Mouse (Mus musculus) hindbrain, embryonic 15.5 days (tissue): ENCODE measurements at regions not wholly inside any gene's neighbourhood (a gene's known extent, or its start where the extent isn't known, plus 50 kb on each side); places are given as distances from the start of the nearest gene placed in this dataset.
A peak's percentile ranks its signal among the peaks of the same experiment; 100 is the strongest.

Experiments
- ATAC-seq: fragments of 200-750 bp; cut with Nextera tagmentation; 2 replicates; pipeline ENCODE4 v1.8.0; 2017; ENCODE audit warnings: low read depth, moderate number of reproducible peaks, moderate TSS enrichment; ENCODE audit not compliant: low FRiP score
- H3K27ac ChIP-seq: fragments of 300-500 bp; sonication (generic); replicated peaks from 2 replicates; pipeline ENCODE4 v1.5.1; 2015; ENCODE audit warnings: mild to moderate bottlenecking, inconsistent platforms
- H3K27me3 ChIP-seq: fragments of 300-500 bp; sonication (generic); 2 replicates; pipeline ENCODE4 v1.6.1; 2015; ENCODE audit warnings: control low read depth, inconsistent platforms
- H3K36me3 ChIP-seq: fragments of 300-500 bp; sonication (generic); 2 replicates; pipeline ENCODE4 v1.6.1; 2015; ENCODE audit warnings: control low read depth, inconsistent platforms
- H3K4me1 ChIP-seq: fragments of 300-500 bp; sonication (generic); replicated peaks from 2 replicates; pipeline ENCODE4 v1.6.1; 2015; ENCODE audit warnings: control low read depth, inconsistent platforms
- H3K4me2 ChIP-seq: fragments of 300-500 bp; sonication (generic); 2 replicates; pipeline ENCODE4 v1.6.1; 2015; ENCODE audit warnings: moderate library complexity, mild to moderate bottlenecking, inconsistent platforms
- H3K4me3 ChIP-seq: fragments of 300-500 bp; sonication (generic); 2 replicates; pipeline ENCODE4 v1.5.1; 2015; ENCODE audit warnings: mild to moderate bottlenecking, inconsistent platforms
- H3K9ac ChIP-seq: fragments of 300-500 bp; sonication (generic); 2 replicates; pipeline ENCODE4 v1.6.1; 2015; ENCODE audit warnings: inconsistent platforms
- H3K9me3 ChIP-seq: fragments of 300-500 bp; sonication (generic); 2 replicates; pipeline ENCODE4 v1.6.1; 2016; ENCODE audit warnings: control low read depth, inconsistent platforms
- WGBS: fragments of 180-500 bp; shearing (Covaris S2); methylation state at CpG from one replicate; pipeline ENCODE4 v1.1.7; 2015; 5-methylcytosine and 5-hydroxymethylcytosine counted together

DNA sequence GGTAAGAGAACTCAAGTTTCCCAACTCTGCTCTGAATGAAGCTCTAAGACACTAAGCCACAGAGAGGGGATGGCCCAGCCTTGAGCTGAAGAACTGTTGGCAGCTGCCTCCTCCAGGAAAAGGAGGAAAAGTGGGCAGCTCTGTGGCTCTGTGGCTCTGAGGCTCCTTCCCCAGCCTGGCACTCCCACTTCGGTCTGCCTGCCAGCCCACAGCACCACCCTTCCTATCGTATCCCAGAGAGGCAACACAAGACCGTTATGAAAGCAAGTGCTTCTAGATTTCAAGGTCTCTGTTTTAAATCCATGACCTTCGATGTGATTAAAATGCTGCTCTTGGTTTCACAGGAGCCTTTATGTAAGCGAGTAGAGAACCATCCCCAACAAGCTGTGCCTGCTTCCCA is 53.5 kb upstream of the Kcna5 start:
- Histone ChIP-seq H3K27me3 (no peaks in the 10 kb centered on the region), H3K27ac (no peak overlapping the region), H3K36me3 (no peaks in the 10 kb centered on the region), H3K4me3 (no peak overlapping the region), H3K4me1 (peaks cover 5% of the 10 kb centered on the region; the same call in 1 of the 2 replicates), H3K4me2 (no peak overlapping the region), H3K9ac (no peak overlapping the region), H3K9me3 (no peaks in the 10 kb centered on the region)
- WGBS = 87% methylated on average over 5 of the region's 5 CpGs
- ATAC-seq = no peak

GRCm38 (mm10) chr6:126587476-126587875 is 52.3 kb upstream of the Kcna5 start:
- Histone ChIP-seq H3K9me3 (no peaks in the 10 kb centered on the region), H3K9ac (no peak overlapping the region), H3K27me3 (no peaks in the 10 kb centered on the region), H3K4me2 (no peak overlapping the region), H3K4me3 (no peak overlapping the region), H3K36me3 (no peaks in the 10 kb centered on the region), H3K4me1 (peaks cover 4% of the 10 kb centered on the region; the same call in 1 of the 2 replicates), H3K27ac (no peak overlapping the region)
- ATAC-seq = no peak
- WGBS = 94% methylated on average over 1 of the region's 1 CpGs

DNA sequence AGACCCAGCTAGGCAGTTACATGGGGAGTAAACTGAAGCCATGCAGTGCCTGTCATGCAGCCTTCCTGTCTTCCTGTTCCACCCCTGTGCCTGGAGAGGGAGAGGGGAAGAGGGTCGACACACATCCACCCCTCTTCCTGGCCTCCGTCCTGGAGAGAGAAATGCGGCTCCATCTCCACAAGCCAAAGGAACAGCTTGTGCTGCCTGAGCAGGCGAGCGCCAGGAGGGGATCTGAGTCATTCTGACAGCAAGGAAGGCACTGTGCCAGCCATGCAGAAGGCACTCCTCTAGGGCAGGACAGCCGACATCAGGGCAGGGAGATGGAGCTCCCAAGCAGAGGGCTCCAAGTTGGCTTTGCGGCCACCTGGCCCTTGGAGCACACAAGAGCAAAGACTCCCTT is 50.6 kb upstream of the Kcna5 start:
- Histone ChIP-seq H3K4me1 (peaks cover 8% of the 10 kb centered on the region; the same call in 1 of the 2 replicates), H3K9me3 (no peaks in the 10 kb centered on the region), H3K36me3 (no peaks in the 10 kb centered on the region), H3K4me3 (no peak overlapping the region), H3K4me2 (no peak overlapping the region), H3K9ac (no peak overlapping the region), H3K27me3 (no peaks in the 10 kb centered on the region), H3K27ac (peak overlapping the region; percentile 25; the same call in 1 of the 2 replicates)
- peak; percentile 61 for ATAC-seq
- 51% methylated on average over 7 of the region's 7 CpGs for WGBS
